Mouse (Mus musculus): Measurements from ENCODE around the gene Prdx5. TPM values are rescaled to one million over a fixed set of nuclear protein-coding genes. Genes with fewer than 3 reads are reported as not detected.

Prdx5 gene
- total and polyA plus RNA-seq, 3 experiments, result 59.2 to 210 (median 208) TPM

GRCm38 (mm10) chr19:6933102-6933435 lies 23.2 kb upstream of the Prdx5 start:
- peaks cover 56% of the 10 kb centered on the region for H3K27me3 ChIP-seq (ENCODE audit: insufficient read depth, low read length)
- H3K4me3 ChIP-seq (ENCODE audit: low read depth, low read length), result no peak overlapping the region
- peaks cover 6% of the 10 kb centered on the region; the same call in 1 of the 2 replicates for H3K4me1 ChIP-seq (ENCODE audit: insufficient read depth, low read depth, low read length)
- TF ChIP-seq CTCF (IDR thresholded peaks at IDR 0.05; ENCODE audit: low read depth, low read length) (no peak), GATA2 (IDR thresholded peaks at IDR 0.05; ENCODE audit: borderline replicate concordance, low read depth, low read length) (no peak), TAL1 (conservative IDR thresholded peaks at IDR 0.05; ENCODE audit: low read depth, low read length) (no peak), POLR2AphosphoS5 (IDR thresholded peaks at IDR 0.05; ENCODE audit: insufficient replicate concordance, low read depth, low read length) (no peak), GATA1 (IDR thresholded peaks at IDR 0.05; ENCODE audit: borderline replicate concordance, low read length) (no peak)
- H3K9me3 ChIP-seq (replicated peaks), result peaks cover 8% of the 10 kb centered on the region
- DNase-seq (ENCODE audit: low spot score) (no peak), ATAC-seq (ENCODE audit: extremely low read depth, insufficient number of reproducible peaks, low FRiP score, poor library complexity, severe bottlenecking) (no peak)
- H3K36me3 ChIP-seq (replicated peaks), result peaks cover 6% of the 10 kb centered on the region

- no peak for ATAC-seq (ENCODE audit: extremely low read depth, insufficient number of reproducible peaks, low FRiP score, poor library complexity, severe bottlenecking)
- TF ChIP-seq POLR2AphosphoS5 (IDR thresholded peaks at IDR 0.05; ENCODE audit: insufficient replicate concordance, low read depth, low read length), result no peak
- TF ChIP-seq GATA2 (IDR thresholded peaks at IDR 0.05; ENCODE audit: borderline replicate concordance, low read depth, low read length), result no peak
- no peak for TF ChIP-seq TAL1 (conservative IDR thresholded peaks at IDR 0.05; ENCODE audit: low read depth, low read length)
- TF ChIP-seq CTCF (IDR thresholded peaks at IDR 0.05; ENCODE audit: low read depth, low read length), result no peak
- no peak for TF ChIP-seq GATA1 (IDR thresholded peaks at IDR 0.05; ENCODE audit: borderline replicate concordance, low read length)
- H3K9me3 ChIP-seq (replicated peaks), result peaks cover 8% of the 10 kb centered on the region
- no peak for DNase-seq (ENCODE audit: low spot score)
- peaks cover 65% of the 10 kb centered on the region for H3K27me3 ChIP-seq (ENCODE audit: insufficient read depth, low read length)
- no peaks in the 10 kb centered on the region for H3K36me3 ChIP-seq (replicated peaks)
- H3K4me1 ChIP-seq (ENCODE audit: insufficient read depth, low read depth, low read length), result peaks cover 6% of the 10 kb centered on the region
- H3K4me3 ChIP-seq (ENCODE audit: low read depth, low read length), result no peak overlapping the region
Observed at GRCm38 (mm10) chr19:6932018-6932417, 22.1 kb upstream of the Prdx5 start.

- Histone ChIP-seq H3K4me3 (ENCODE audit: low read depth, low read length) (no peak overlapping the region), H3K4me1 (ENCODE audit: insufficient read depth, low read depth, low read length) (peaks cover 6% of the 10 kb centered on the region), H3K27me3 (ENCODE audit: insufficient read depth, low read length) (peaks cover 73% of the 10 kb centered on the region), H3K9me3 (replicated peaks) (peaks cover 8% of the 10 kb centered on the region), H3K36me3 (replicated peaks) (no peaks in the 10 kb centered on the region)
- ATAC-seq (ENCODE audit: extremely low read depth, insufficient number of reproducible peaks, low FRiP score, poor library complexity, severe bottlenecking) (no peak), DNase-seq (ENCODE audit: low spot score) (no peak)
- TF ChIP-seq CTCF (IDR thresholded peaks at IDR 0.05; ENCODE audit: low read depth, low read length) (no peak), GATA1 (IDR thresholded peaks at IDR 0.05; ENCODE audit: borderline replicate concordance, low read length) (no peak)
Observed at GRCm38 (mm10) chr19:6931002-6931401, 21.1 kb upstream of the Prdx5 start.

- ATAC-seq (ENCODE audit: extremely low read depth, insufficient number of reproducible peaks, low FRiP score, poor library complexity, severe bottlenecking) (no peak), DNase-seq (ENCODE audit: low spot score) (no peak)
- TF ChIP-seq GATA1 (IDR thresholded peaks at IDR 0.05; ENCODE audit: borderline replicate concordance, low read length) (no peak), GATA2 (IDR thresholded peaks at IDR 0.05; ENCODE audit: borderline replicate concordance, low read depth, low read length) (no peak), TAL1 (conservative IDR thresholded peaks at IDR 0.05; ENCODE audit: low read depth, low read length) (no peak), CTCF (IDR thresholded peaks at IDR 0.05; ENCODE audit: low read depth, low read length) (no peak), POLR2AphosphoS5 (IDR thresholded peaks at IDR 0.05; ENCODE audit: insufficient replicate concordance, low read depth, low read length) (no peak)
- peaks cover 62% of the 10 kb centered on the region for H3K27me3 ChIP-seq (ENCODE audit: insufficient read depth, low read length)
- H3K36me3 ChIP-seq (replicated peaks), result no peaks in the 10 kb centered on the region
- no peaks in the 10 kb centered on the region for H3K9me3 ChIP-seq (replicated peaks)
- H3K4me1 ChIP-seq (ENCODE audit: insufficient read depth, low read depth, low read length), result peaks cover 13% of the 10 kb centered on the region
- H3K4me3 ChIP-seq (ENCODE audit: low read depth, low read length), result no peak overlapping the region
Observed at GRCm38 (mm10) chr19:6928080-6928479, 18.2 kb upstream of the Prdx5 start.

GRCm38 (mm10) chr19:6926559-6927255 lies 16.8 kb upstream of the Prdx5 start:
- no peaks in the 10 kb centered on the region for H3K9me3 ChIP-seq (replicated peaks)
- no peak overlapping the region for H3K4me3 ChIP-seq (ENCODE audit: low read depth, low read length)
- H3K27me3 ChIP-seq (ENCODE audit: insufficient read depth, low read length), result peaks cover 50% of the 10 kb centered on the region
- H3K4me1 ChIP-seq (ENCODE audit: insufficient read depth, low read depth, low read length), result peaks cover 23% of the 10 kb centered on the region
- no peaks in the 10 kb centered on the region for H3K36me3 ChIP-seq (replicated peaks)
- TF ChIP-seq GATA2 (IDR thresholded peaks at IDR 0.05; ENCODE audit: borderline replicate concordance, low read depth, low read length), result no peak
- ATAC-seq (ENCODE audit: extremely low read depth, insufficient number of reproducible peaks, low FRiP score, poor library complexity, severe bottlenecking) (no peak), DNase-seq (ENCODE audit: low spot score) (no peak)

GRCm38 (mm10) chr19:6925611-6926329 lies 15.9 kb upstream of the Prdx5 start:
- DNase-seq (ENCODE audit: low spot score) (no peak), ATAC-seq (ENCODE audit: extremely low read depth, insufficient number of reproducible peaks, low FRiP score, poor library complexity, severe bottlenecking) (no peak)
- H3K36me3 ChIP-seq (replicated peaks), result no peaks in the 10 kb centered on the region
- H3K4me3 ChIP-seq (ENCODE audit: low read depth, low read length), result no peak overlapping the region
- peaks cover 28% of the 10 kb centered on the region for H3K4me1 ChIP-seq (ENCODE audit: insufficient read depth, low read depth, low read length)
- peaks cover 42% of the 10 kb centered on the region for H3K27me3 ChIP-seq (ENCODE audit: insufficient read depth, low read length)
- H3K9me3 ChIP-seq (replicated peaks), result no peaks in the 10 kb centered on the region
- no peak for TF ChIP-seq TAL1 (conservative IDR thresholded peaks at IDR 0.05; ENCODE audit: low read depth, low read length)
- TF ChIP-seq GATA1 (IDR thresholded peaks at IDR 0.05; ENCODE audit: borderline replicate concordance, low read length), result no peak
- no peak for TF ChIP-seq GATA2 (IDR thresholded peaks at IDR 0.05; ENCODE audit: borderline replicate concordance, low read depth, low read length)
- no peak for TF ChIP-seq CTCF (IDR thresholded peaks at IDR 0.05; ENCODE audit: low read depth, low read length)
- TF ChIP-seq POLR2AphosphoS5 (IDR thresholded peaks at IDR 0.05; ENCODE audit: insufficient replicate concordance, low read depth, low read length), result no peak
